Mouse (Mus musculus): ENCODE results near the gene Nans. TPM values are rescaled to one million over a fixed set of nuclear protein-coding genes. Genes with fewer than 3 reads are reported as not detected.

The Nans gene
- total and polyA plus RNA-seq, 2 experiments from 2014 or later = 36.2 to 54.2 TPM

GRCm38 (mm10) chr4:46487348-46487747 is 1.7 kb upstream of the Nans start:
- Histone ChIP-seq H3K9me3 (replicated peaks; ENCODE audit: control insufficient read depth, low read length) (no peaks in the 10 kb centered on the region), H3K36me3 (replicated peaks; ENCODE audit: control insufficient read depth, insufficient read depth, low read length) (peaks cover under 1% of the 10 kb centered on the region; the same call in 1 of the 2 replicates), H3K27me3 (ENCODE audit: control insufficient read depth, insufficient read depth, low read length) (no peaks in the 10 kb centered on the region), H3K4me1 (ENCODE audit: control insufficient read depth, insufficient read depth) (peaks cover 12% of the 10 kb centered on the region), H3K4me3 (ENCODE audit: low read depth, low read length) (no peak overlapping the region), H3K27ac (ENCODE audit: low read depth) (peak overlapping the region; percentile 3; the same call in 1 of the 2 replicates), H3K9ac (replicated peaks; ENCODE audit: low read depth, low read length) (no peak overlapping the region), H3K4me2 (ENCODE audit: low read depth, low read length) (no peak overlapping the region)
- no peak for DNase-seq (ENCODE audit: low spot score)
- TF ChIP-seq CTCF (IDR thresholded peaks at IDR 0.05; ENCODE audit: low read depth) (no peak), EP300 (IDR thresholded peaks at IDR 0.05; ENCODE audit: low read depth) (no peak)
- 76% methylated on average over 5 of the region's 5 CpGs for WGBS
- ATAC-seq (ENCODE audit: insufficient read depth, low read depth) = no peak

DNA sequence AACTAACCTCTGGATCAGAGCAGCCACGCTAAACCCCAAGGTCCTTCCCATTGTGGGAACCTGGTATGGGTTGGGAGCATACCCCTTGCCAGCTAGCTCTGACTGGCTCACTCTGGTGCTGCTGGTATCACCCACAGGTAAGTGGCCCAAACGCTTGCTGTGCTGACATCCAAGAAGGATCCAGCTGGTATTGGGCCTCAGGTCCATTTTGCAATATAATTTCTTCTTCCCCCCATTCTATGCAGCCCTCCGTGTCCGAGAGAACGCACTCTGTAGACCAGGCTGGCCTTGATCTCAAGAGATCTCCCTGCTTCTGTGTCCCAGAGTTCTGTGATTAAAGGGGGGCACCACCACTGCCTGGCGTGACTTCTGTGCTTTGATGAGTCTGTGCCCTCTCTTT is 4.0 kb downstream of the Nans start:
- Histone ChIP-seq H3K9ac (replicated peaks; ENCODE audit: low read depth, low read length) (no peak overlapping the region), H3K4me2 (ENCODE audit: low read depth, low read length) (no peak overlapping the region), H3K27ac (ENCODE audit: low read depth) (no peak overlapping the region), H3K36me3 (replicated peaks; ENCODE audit: control insufficient read depth, insufficient read depth, low read length) (peaks cover 24% of the 10 kb centered on the region), H3K4me1 (ENCODE audit: control insufficient read depth, insufficient read depth) (no peaks in the 10 kb centered on the region), H3K4me3 (ENCODE audit: low read depth, low read length) (no peak overlapping the region), H3K9me3 (replicated peaks; ENCODE audit: control insufficient read depth, low read length) (no peaks in the 10 kb centered on the region), H3K27me3 (ENCODE audit: control insufficient read depth, insufficient read depth, low read length) (no peaks in the 10 kb centered on the region)
- ATAC-seq (ENCODE audit: insufficient read depth, low read depth) (no peak), DNase-seq (ENCODE audit: low spot score) (no peak)
- 92% methylated on average over 6 of the region's 6 CpGs for WGBS
- TF ChIP-seq CTCF (IDR thresholded peaks at IDR 0.05; ENCODE audit: low read depth) = no peak
- no peak for TF ChIP-seq EP300 (IDR thresholded peaks at IDR 0.05; ENCODE audit: low read depth)

- DNase-seq (ENCODE audit: low spot score) (peak; percentile 1), ATAC-seq (ENCODE audit: insufficient read depth, low read depth) (no peak)
- no peaks in the 10 kb centered on the region for H3K9me3 ChIP-seq (replicated peaks; ENCODE audit: control insufficient read depth, low read length)
- WGBS = 87% methylated on average over 12 of the region's 12 CpGs
- TF ChIP-seq CTCF (IDR thresholded peaks at IDR 0.05; ENCODE audit: low read depth) = no peak
- H3K4me3 ChIP-seq (ENCODE audit: low read depth, low read length) = no peak overlapping the region
- H3K27me3 ChIP-seq (ENCODE audit: control insufficient read depth, insufficient read depth, low read length) = no peaks in the 10 kb centered on the region
- H3K9ac ChIP-seq (replicated peaks; ENCODE audit: low read depth, low read length) = no peak overlapping the region
- H3K27ac ChIP-seq (ENCODE audit: low read depth) = no peak overlapping the region
- H3K4me1 ChIP-seq (ENCODE audit: control insufficient read depth, insufficient read depth) = no peaks in the 10 kb centered on the region
- no peak overlapping the region for H3K4me2 ChIP-seq (ENCODE audit: low read depth, low read length)
- H3K36me3 ChIP-seq (replicated peaks; ENCODE audit: control insufficient read depth, insufficient read depth, low read length) = peaks cover 30% of the 10 kb centered on the region
These were observed 6.5 kb downstream of the Nans start for GRCm38 (mm10) chr4:46495543-46495942.

DNA sequence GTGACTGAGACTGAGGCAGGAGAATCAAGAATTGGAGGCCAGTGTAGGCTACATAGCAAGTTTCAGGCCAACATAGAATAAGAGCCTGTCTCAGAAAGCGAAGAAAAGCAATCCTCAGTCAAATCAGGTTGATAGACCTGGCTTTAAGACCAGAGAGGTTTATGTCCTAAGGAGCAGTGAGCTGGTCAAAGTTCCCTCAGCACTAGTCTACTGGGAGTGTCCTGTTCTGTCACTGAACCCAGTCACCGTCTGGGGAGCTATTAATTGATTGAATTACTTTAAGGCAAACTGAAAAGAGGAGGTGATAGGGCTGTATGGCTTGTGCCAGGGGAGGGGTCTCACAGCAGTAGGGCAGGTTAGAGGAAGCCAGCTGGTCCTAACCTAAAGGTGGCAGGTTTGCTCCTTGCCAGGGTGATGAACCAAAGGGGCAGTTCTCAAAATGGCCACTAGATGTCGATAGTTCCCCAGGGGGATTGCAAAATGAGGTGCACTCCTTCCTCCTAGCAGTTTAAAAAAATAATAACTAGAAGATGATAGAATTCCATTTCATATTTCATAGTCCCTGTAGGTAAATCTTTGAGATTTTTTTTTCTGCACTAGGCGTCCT is 8.3 kb downstream of the Nans start:
- no peak overlapping the region for H3K9ac ChIP-seq (replicated peaks; ENCODE audit: low read depth, low read length)
- no peak overlapping the region for H3K4me3 ChIP-seq (ENCODE audit: low read depth, low read length)
- peaks cover 45% of the 10 kb centered on the region for H3K36me3 ChIP-seq (replicated peaks; ENCODE audit: control insufficient read depth, insufficient read depth, low read length)
- H3K4me1 ChIP-seq (ENCODE audit: control insufficient read depth, insufficient read depth) = no peaks in the 10 kb centered on the region
- no peak overlapping the region for H3K4me2 ChIP-seq (ENCODE audit: low read depth, low read length)
- no peaks in the 10 kb centered on the region for H3K27me3 ChIP-seq (ENCODE audit: control insufficient read depth, insufficient read depth, low read length)
- DNase-seq (ENCODE audit: low spot score) (peak; percentile 32), ATAC-seq (ENCODE audit: insufficient read depth, low read depth) (peak; percentile 29)
- no peak overlapping the region for H3K27ac ChIP-seq (ENCODE audit: low read depth)
- peak; percentile 90 for TF ChIP-seq CTCF (IDR thresholded peaks at IDR 0.05; ENCODE audit: low read depth)
- no peak for TF ChIP-seq EP300 (IDR thresholded peaks at IDR 0.05; ENCODE audit: low read depth)
- no peaks in the 10 kb centered on the region for H3K9me3 ChIP-seq (replicated peaks; ENCODE audit: control insufficient read depth, low read length)
- WGBS = 52% methylated on average over 4 of the region's 4 CpGs

DNA sequence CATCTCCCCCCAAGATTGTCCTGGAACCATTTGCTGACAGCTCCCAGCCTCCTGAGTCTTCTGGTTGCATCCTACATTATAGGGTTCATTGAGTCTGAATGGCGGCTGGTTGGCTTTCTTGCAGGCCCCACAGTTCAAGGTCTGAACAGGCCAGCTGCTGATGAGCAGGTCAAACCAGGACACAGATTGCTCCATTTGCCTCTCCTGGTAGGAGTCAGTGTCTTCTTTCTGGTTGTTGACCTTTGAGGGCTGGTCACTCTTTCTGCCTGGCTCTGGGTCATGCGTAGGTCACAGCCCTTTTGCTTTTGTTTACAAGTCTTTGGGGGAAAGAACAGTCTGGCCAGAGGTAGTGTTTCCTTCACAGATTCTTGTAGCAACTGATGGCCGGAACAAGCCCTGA is 9.5 kb downstream of the Nans start:
- peaks cover 43% of the 10 kb centered on the region for H3K36me3 ChIP-seq (replicated peaks; ENCODE audit: control insufficient read depth, insufficient read depth, low read length)
- no peak for ATAC-seq (ENCODE audit: insufficient read depth, low read depth)

GRCm38 (mm10) chr4:46498976-46499375 is 9.9 kb downstream of the Nans start:
- Histone ChIP-seq H3K27ac (ENCODE audit: low read depth) (no peak overlapping the region), H3K9me3 (replicated peaks; ENCODE audit: control insufficient read depth, low read length) (no peaks in the 10 kb centered on the region), H3K9ac (replicated peaks; ENCODE audit: low read depth, low read length) (no peak overlapping the region), H3K36me3 (replicated peaks; ENCODE audit: control insufficient read depth, insufficient read depth, low read length) (peaks cover 43% of the 10 kb centered on the region), H3K4me1 (ENCODE audit: control insufficient read depth, insufficient read depth) (no peaks in the 10 kb centered on the region), H3K27me3 (ENCODE audit: control insufficient read depth, insufficient read depth, low read length) (no peaks in the 10 kb centered on the region), H3K4me2 (ENCODE audit: low read depth, low read length) (no peak overlapping the region), H3K4me3 (ENCODE audit: low read depth, low read length) (no peak overlapping the region)
- DNase-seq (ENCODE audit: low spot score) (peak; percentile 5), ATAC-seq (ENCODE audit: insufficient read depth, low read depth) (no peak)
- TF ChIP-seq EP300 (IDR thresholded peaks at IDR 0.05; ENCODE audit: low read depth) = no peak
- peak; percentile 68 for TF ChIP-seq CTCF (IDR thresholded peaks at IDR 0.05; ENCODE audit: low read depth)
- 14% methylated on average over 4 of the region's 4 CpGs for WGBS

More for the DNA sequence above, 9.5 kb downstream of the Nans start:
- H3K9me3 ChIP-seq (replicated peaks; ENCODE audit: control insufficient read depth, low read length) = no peaks in the 10 kb centered on the region
- no peak overlapping the region for H3K4me2 ChIP-seq (ENCODE audit: low read depth, low read length)
- H3K4me1 ChIP-seq (ENCODE audit: control insufficient read depth, insufficient read depth) = no peaks in the 10 kb centered on the region
- H3K27me3 ChIP-seq (ENCODE audit: control insufficient read depth, insufficient read depth, low read length) = no peaks in the 10 kb centered on the region
- H3K27ac ChIP-seq (ENCODE audit: low read depth) = no peak overlapping the region
- TF ChIP-seq EP300 (IDR thresholded peaks at IDR 0.05; ENCODE audit: low read depth) = no peak
- no peak for TF ChIP-seq CTCF (IDR thresholded peaks at IDR 0.05; ENCODE audit: low read depth)
- H3K9ac ChIP-seq (replicated peaks; ENCODE audit: low read depth, low read length) = no peak overlapping the region
- WGBS = 82% methylated on average over 3 of the region's 3 CpGs
- no peak overlapping the region for H3K4me3 ChIP-seq (ENCODE audit: low read depth, low read length)
- peak; percentile 2 for DNase-seq (ENCODE audit: low spot score)
